Mouse (Mus musculus) cerebellum, adult (tissue): ENCODE results near the gene Lmbrd2.

Source experiments
- ATAC-seq: cut with Nextera tagmentation; 2 replicates; pipeline ENCODE4 v1.9.2; 2017; ENCODE audit warnings: mild to moderate bottlenecking, moderate library complexity, mixed read lengths; ENCODE audit not compliant: insufficient number of reproducible peaks, low FRiP score, low TSS enrichment

The Lmbrd2 gene

GRCm38 (mm10) chr15:9140252-9140680, at the start of gene Lmbrd2:
Lmbrd2 (plus strand) TSS chr15:9140550.
- ATAC-seq, result peak; percentile 98

DNA sequence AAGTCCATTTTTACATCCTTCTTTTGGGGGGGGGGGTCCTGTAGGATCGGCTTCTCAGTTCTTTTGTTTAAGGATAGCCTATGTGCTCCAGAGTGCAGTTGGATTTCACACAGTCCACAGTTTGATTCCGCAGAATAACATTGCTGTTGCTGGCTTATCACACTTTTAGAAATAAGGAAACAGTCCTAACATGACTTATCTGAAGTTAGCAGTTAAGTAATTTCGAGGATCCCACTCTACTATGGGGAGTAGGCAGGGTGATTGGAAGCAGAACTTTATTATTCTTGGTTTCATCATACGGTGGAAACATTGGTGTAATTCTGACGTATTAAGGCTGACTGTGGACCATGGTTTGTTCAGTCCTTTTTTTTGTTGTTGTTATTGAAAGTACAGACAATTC, 49.7 kb upstream of the Lmbrd2 start:
- ATAC-seq, result no peak

- ATAC-seq, result no peak
Measured at GRCm38 (mm10) chr15:9093598-9094365, 46.6 kb upstream of the Lmbrd2 start.

- ATAC-seq, result peak; percentile 72; the same call in 1 of the 2 replicates
Measured at GRCm38 (mm10) chr15:9094366-9094750, 46.0 kb upstream of the Lmbrd2 start.

DNA sequence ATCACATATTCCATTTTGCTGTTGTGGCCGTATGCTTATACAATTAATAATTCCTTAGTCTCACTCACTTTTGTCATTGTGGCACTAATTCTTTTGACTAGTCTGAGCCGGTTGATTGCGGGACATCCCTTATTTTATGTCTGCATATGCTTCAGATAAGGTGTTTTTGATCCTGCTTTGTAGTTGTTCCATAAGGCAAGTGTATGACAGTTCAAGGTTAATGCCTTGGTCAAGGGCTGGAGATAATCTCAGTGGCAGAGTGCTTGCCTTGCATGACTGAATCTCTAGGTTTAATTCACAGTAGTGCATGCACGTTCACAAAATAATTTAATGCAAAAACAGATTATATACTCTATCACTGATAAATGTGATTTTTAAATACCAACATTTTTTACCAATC, 43.5 kb upstream of the Lmbrd2 start:
- no peak for ATAC-seq

- ATAC-seq, result no peak
Measured at GRCm38 (mm10) chr15:9100446-9101077, 39.8 kb upstream of the Lmbrd2 start.

DNA sequence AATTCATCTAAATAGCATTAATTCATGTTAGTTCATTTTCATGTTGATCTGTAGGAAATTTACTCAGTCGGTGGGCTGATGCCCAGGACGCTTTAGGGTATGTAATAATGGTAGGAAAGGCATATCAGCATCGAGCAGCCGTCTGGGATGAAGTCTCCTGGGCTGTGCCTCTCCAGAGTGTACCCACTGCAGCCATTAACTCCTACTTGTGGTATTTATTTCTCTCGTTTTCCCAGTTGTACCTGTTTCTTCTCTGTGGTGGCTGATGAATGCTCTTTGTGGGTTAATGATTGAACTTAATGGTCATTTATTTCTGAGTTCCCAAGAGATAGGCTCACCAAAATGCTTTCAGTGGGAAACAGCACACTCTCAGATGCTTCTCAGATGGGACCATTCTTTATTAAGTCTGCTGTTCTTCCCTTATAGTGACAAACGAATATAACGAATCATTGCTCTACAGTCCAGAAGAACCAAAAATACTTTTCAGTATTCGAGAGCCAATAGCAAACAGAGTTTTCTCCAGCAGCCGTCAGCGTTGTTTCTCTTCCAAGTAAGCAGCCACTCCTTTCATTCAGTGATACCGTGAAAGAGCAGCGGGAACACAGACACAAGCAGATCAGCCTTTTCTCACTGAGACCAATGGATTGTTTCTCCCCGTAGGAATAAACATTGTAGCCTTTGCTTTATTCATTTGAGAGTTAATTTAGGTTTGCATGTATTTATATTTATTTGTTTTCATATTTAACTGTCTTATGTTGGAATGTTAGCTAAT, 33.9 kb upstream of the Lmbrd2 start:
- ATAC-seq, result no peak

DNA sequence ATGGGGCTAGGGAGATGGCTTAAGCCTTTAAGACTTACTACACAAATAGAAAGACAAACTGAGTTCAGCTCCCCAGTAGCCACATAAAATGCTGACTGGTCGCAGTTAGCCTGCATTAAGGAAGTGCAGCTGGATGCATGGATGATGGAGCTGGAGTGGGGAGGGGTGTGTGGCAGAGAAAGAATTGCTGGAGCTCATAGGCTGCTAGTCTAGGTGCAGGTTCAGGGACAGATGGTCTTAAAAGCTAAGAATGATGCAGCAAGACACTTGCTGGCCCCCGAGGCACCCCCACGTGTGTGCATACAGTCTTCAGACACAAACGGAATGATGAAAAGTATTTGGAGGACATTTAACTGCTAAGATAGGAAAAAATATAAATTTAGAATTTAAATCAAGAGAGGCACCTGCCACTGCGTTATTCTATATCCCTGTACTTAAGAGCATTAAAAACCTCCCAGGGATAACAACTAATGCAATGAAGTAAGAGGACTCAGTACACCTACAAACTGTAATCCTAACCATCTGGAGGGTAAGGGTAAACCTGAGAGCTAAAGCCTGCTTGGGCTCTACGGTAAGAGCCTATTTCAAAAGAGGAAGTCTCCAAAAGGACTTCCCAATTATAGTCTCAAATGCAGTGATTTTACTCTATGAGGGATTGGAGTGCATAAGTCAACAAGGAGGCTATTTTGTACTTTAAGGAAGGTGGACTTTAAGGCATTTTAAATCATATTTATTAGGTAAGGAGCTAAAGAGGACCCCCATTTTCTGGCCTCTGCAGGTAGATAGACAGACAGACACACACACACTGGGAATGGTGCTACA, 29.6 kb upstream of the Lmbrd2 start:
- no peak for ATAC-seq

DNA sequence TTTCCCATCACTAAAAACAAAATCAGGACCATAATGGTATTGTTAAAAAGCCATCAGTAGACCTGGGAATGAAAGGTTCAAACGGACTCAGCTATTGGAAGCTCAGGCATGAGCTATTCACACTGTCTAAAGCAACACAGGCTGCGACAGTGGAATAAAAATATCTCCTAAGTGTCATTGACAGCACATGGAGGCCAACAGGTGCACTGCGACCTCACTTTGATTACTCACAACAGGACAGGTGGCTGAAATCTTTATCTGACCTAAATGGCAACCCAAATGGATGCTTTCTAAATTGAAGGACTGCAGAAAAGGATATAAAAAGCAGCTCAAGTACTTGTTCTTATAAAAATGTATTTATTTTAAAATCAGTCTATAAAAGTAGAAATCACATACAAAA, 28.7 kb upstream of the Lmbrd2 start:
- ATAC-seq, result no peak

GRCm38 (mm10) chr15:9113556-9113955, 26.8 kb upstream of the Lmbrd2 start:
- no peak for ATAC-seq

DNA sequence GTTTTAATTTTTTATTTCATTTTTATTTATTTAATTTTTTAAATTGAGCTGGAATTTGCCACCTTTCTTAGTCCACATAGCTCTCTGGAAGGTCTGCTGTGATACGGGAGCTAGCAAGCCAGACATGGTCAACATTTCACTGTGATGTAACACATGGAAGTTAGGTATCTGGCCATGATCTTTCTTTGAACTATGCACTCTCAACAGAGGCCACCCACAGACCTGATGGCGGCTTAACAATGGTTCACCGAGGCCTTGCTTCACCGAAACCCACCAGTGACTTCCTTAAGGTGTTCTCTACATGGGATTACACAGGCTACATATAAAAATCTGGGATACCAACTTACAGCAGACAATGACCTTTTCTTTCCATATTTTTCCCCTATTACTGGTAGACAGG, 26.2 kb upstream of the Lmbrd2 start:
- no peak for ATAC-seq

DNA sequence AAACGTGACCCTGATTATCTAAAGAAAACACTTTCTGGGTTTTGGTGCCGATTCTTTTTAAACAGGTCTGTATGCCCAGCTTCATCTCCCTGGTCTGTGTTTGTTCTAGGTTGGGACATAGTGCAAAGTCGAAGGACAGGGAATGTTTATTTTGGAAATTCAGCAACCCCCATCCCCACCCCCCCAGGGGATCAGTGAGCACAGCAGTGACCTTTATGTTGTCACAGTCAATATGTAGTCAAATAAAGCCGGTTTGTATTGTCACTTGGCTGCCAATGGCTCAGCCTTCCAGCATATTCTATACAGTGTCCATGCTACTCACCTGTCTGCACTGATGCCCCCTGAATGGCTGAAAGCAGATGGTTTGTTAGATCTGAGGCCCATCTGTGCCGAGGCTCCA, 25.8 kb upstream of the Lmbrd2 start:
- no peak for ATAC-seq

DNA sequence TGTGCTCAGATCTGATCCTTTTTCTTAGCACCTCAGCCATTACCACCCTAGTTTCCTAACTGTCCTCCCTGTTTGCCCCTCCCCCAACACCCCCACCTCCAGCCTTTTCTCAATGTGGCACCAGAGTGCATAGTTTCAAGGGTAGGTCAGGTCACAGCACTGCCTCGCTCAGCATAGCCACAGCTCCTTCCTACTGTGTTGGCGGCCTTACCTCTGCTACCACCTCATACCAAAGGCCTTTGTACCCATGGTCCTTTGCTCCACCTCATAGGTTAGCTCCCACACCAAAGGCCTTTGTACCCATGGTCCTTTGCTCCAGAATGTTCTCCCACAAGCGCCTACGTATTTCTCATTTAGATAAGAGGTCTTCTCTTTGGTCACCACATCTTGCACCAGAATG, 21.5 kb upstream of the Lmbrd2 start:
- ATAC-seq, result no peak

DNA sequence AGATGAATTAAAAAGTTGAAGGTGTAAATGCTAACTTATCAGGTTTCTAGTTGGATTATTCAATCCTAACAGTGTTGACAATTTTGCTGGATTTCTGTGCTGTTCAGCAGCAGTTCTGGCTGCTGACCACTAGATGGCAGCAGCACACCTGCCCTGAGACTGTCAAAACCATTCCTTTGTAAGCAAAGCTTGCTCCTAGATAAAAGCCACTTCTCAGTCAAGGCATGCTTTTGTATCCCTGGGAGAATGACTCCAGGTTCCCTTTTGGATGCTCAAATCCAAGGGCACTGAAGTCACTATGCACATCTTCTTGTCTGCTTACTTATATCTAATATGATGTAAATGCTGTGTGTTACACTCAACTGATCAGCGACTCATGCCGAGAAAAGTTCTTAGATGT, 20.3 kb upstream of the Lmbrd2 start:
- ATAC-seq, result peak; percentile 77

DNA sequence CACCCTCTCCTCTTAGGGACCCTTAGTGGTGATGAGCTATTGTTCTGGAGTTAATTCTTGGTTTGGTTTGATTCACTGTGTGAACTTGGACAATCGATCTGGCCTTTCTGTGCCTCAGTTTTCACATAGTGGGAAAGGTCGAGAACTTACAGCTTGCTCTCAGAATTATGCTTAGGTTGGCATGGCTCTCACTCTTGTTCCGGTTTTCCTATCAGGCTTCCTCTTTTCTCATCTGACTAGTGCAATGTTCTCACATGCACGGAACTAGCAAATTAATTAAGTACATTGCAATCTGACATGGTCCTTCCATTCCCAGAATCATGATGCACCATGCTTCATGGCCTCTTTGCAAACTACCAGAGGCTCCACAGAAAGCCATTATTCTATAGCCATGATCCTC, 17.4 kb upstream of the Lmbrd2 start:
- ATAC-seq, result no peak

DNA sequence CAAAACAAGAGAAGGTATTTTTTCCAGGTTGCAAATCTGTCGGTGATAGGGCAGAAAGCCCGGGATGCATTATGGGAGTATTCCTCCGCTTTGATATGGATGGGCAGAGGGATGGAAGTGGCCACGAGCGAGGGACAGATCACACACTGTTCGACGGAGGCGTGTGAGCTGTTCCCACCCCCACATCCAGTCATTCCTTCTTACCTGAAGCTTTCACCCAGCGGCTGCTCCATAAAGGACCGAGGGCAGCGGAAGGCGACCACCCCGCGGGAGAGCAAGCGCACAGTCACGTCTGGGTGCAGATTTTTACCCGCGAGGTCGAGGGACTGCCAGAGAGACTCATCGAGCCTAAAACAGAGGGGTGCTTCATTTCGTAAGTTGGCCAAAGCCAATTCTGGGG, 15.5 kb upstream of the Lmbrd2 start:
- ATAC-seq, result no peak

- no peak for ATAC-seq
Measured at GRCm38 (mm10) chr15:9127051-9127791, 13.1 kb upstream of the Lmbrd2 start.

DNA sequence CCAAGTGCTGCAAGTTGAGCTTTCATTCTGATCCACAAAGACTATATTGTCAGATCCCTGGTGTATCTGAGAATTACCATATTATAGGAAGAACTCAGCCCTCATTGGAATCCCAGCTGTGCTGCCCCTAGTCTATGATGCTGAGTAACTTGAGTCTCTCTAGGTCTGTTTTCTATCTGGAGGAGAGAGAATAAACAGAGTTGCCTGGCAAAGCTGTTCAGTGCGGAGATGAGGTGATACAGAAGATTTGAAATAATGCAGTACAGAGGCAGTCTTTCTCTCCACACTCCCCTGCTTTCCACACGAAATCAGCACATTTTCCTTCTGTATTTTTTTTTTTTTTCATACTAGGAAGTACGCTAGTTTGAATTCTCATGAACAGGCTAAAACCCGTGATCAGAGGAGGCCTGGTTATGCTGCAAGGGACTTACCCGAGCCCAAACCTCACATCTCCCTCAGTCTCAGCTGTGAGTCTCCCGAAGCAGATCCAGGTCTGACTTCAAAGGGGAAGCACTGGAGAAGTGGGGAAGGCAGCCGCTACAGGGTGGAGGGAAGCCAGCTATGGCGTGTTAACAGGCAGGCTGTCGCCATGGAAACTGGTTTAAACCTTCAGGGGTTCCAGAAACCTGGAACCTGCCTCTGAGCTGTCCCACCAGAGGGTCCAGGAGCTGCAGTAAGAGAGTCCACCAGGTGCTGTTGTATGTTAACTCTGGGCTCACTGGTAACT, 9.4 kb upstream of the Lmbrd2 start:
- no peak for ATAC-seq

DNA sequence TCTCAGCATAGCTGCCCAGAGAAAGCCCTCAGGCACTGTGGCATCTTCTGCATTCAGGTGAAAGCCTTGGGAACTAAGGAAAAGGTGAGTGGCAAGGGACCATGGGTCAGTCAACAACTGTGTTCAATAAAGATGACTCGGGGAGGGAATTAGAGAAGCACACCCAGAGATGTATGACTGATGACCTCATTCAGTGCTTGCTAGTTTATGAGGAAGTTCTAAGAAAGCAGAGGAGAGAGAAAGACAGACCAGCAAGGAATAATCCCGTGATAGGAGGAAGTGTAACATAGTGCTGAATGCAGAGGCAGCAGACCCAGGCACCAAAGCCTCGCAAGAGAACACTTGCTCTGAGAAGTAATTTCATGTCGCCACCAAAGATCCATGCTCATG, 8.9 kb upstream of the Lmbrd2 start:
- ATAC-seq, result no peak
